Mouse (Mus musculus): Measurements from ENCODE around the gene Depp1.

Gene Depp1

DNA sequence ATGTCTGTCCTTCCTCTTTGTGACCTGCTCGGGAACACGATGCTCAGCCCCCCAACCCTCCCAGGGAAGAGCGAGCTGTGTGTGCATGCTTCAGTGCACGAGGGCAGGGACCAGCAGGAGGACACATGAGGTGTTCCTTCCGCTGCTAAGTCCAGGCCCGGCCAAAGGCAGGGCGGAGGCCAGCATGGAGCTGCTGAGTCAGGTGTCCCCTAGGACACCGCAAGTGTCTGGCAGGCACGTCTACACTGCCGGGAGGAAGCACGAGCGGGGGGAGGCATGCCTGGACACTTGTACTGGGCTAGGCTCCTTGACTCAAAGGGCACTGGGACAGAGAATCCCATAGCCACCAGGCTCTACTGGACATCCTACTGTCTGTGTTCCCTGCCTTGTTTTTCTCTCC, 2.6 kb upstream of the Depp1 start:
- DNase-seq (ENCODE audit: inconsistent age in 2 of 2, low spot score in 1 of 2), result peak; percentile 52 to 56

DNA sequence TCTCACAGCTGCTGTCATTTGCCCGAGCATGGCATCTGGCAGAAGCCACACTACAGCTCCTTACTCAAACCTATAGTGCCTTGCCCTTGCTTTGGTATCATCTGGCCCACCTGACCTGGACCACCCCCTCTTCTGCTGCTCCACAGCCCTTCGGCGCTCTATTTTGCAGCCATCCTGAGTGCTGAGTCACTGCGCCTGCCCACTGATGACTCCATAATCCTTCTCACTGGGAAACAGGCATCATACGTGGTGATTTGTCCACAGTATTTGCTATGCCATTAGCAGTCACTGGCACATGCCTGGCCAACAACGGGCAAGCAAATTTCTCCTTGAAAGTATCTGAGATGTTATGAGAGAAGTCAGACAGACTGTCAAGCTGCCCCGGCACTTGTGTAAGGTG, 598 bp upstream of the Depp1 start:
- DNase-seq (ENCODE audit: inconsistent age in 2 of 2, low spot score in 1 of 2), result no peak

DNA sequence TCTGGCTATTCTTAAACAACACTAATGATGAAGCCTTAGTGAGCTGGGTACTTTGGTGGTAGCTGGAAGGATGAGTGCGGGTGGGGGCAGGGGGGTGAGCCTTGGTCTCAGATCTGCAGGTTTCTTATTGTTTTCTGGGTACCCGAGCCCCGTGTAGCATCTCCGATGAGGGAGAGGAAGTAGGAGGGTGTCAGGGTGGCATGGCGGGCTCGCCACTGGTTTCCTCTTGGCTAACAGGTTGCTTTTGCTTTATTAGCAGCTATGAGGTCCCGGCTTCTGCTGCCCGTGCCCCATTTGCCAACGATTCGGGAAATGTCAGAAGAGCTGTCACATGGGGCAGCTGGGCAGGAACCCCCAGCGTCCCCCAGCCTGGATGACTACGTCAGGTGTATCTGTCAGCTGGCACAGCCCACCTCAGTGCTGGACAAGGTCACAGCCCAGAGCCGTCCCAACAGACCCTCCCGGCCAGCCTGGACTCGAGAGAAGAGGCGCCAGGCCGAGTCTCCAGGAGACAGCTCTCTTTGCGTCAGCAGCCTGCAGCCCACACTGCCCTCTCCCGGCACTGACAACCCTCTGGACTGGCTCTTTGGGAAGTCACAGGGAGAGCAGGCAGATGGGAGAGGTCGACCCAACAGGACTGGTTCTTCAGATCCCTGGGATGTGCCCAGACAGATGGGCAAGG, 1.2 kb downstream of the Depp1 start:
- DNase-seq (ENCODE audit: inconsistent age in 2 of 2, low spot score in 1 of 2), result peak; percentile 33 to 58

DNA sequence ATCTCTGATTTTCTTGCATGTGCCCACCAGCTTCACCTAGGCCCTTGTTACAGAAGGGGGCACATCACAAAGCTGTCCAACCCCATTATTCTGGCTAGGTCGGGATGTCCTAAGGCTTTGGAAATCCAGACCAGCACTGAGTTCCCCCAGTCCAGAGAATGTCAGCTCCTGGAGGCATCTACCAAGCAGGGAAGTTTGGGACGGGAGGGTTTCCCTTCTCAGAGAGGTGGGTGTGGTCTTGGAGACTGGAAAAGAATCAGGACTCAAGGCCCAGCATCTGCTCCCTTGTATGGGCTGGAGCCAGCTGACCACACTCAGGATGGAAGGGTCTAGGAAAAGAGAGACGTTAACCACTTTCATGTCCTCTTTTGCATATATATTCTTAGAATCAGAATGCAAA, 2.8 kb downstream of the Depp1 start:
- no peak for DNase-seq (ENCODE audit: inconsistent age in 2 of 2, low spot score in 1 of 2)

DNA sequence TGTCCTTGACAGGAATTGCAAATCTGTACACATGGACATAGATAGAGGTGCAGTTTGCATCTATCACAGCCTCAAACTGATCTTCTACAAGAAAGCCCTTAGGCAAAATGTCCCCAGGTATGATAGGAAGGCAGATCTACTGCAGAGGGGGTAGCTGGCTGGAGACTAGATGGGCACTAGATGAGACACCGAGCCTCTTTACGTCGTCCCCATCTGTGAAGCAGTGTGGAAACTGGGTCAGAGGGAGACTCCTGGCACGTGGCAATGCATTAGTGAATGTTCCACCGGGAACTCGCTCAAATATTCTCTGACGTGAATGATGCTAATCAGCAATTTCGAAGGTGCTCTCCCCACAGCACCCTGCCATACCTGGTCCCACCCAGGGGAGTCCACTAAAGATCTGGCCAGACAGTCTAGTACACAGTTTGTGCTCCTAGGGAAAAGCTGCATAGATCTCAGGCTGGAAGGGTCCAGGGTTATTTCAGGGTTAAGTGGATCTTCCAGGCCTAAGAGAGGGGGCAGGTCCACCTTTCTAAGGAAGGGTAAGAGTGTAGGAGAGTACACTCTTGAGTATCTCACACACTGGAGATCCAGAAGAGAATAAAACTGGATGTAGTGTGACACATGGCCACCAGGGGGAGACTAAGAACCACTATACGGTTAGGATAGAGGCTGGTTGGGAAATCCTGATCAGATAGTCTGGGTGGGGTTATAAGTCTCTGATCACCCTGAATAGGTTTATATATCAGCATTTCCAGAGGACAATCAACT, 3.5 kb downstream of the Depp1 start:
- peak in 1 of 2 experiments; percentile 79 for DNase-seq (ENCODE audit: inconsistent age in 2 of 2, low spot score in 1 of 2)

DNA sequence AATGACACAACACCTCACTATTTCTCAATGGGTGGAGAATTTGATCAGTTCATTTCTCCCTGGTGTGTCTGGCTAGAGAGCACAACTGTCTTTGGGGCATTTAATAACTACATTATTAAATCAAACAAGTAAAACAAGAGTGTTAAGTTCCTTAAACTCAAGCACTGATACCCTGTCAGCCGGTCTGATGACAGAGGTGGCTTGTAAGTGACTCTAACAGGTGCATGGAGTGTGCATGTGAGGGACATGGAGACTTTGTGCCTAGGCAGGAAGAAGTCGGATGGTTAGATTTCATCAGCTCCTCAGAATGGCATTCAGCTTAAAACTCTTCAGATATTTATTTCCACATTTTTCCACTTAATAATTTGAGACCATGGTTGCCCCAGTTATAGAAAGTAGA, 13.0 kb downstream of the Depp1 start:
- DNase-seq (ENCODE audit: inconsistent age in 2 of 2, low spot score in 1 of 2), result no peak

DNA sequence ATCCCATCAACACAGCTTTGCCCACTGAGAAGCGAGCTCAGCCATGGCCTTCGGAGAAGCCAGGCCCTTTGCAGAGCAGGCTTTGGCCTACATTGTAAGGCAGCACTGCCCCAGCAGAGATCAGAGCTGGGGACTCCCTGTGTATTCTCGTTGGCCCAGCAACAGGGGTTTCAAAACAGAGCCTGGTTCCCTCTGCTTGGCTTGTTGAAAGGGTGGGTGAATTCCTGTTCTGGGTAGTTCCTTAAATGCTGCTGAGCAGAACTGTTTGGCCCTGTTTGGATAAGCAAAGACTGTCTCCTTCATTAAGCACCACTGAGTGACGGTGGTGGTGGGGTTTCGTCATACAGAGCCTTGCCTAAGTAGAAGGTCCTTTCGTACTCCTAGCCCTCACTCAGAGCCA, 13.6 kb downstream of the Depp1 start:
- DNase-seq (ENCODE audit: inconsistent age in 2 of 2, low spot score in 1 of 2), result no peak

DNA sequence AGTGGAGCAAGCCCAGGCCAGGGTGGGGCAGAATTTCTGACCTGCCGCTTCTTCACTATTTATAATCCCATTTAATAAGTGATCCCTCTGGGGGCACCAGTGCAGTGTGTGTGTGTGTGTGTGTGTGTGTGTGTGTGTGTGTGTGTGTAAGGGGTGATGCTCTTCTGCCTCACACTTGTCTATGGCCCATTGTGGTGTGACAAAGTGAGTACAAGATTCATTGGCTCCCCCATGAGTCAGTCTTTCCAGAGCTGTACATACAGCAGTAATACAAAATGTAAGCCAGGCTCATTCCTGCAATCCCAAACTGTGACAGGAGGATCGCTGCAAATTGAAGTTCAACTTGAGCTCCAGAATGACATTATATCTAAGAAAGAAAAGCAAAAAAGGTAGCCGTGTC, 14.4 kb downstream of the Depp1 start:
- no peak for DNase-seq (ENCODE audit: inconsistent age in 2 of 2, low spot score in 1 of 2)

DNA sequence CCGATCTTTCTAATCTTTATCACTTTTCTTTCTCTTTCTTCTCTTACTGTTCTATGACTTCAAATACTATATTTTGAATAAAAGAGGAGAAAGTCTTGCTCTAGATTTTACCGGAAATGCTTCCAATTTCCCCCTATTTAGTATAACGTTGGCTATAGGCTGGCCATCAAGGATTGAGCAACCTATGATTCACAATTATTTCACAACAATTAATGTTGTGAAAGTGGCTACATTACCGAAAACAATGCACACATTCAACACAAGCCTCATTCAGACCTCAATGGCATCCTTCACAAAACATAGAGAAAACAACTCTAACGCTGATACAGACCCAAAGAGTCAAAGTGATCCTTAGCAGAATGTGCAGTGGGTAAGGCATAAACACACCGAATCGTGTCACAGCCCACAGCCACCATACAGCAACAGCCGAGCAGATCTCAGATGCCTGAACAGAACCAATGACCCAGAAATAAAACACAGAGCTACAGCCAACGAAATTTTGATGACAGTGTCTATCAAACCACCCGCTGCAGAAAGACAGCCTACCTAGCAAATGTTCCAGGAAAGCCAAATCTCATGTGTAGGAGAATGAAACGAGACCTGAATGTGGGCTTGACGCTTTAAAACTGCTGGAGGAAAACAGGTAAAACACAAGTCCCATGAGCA, 15.8 kb downstream of the Depp1 start:
- DNase-seq (ENCODE audit: inconsistent age in 2 of 2, low spot score in 1 of 2), result no peak

DNA sequence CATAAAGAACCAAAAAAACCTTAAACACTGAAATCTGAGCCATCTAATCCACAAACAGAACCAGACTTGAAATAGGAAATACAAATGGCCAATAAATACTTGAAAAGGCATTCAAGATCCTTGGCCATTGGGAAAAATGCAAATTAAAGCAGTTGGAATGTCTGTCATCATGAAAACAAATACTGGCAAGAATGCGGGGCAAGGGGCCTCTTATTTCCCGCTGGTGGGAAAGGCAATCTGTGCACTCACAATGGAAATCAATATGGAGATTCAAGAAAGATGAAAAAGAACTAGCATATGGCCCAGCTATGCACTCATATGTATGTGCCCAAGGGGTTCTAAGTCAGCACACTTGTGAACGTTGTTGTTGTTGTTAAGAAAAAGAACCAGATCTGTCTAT, 16.5 kb downstream of the Depp1 start:
- no peak for DNase-seq (ENCODE audit: inconsistent age in 2 of 2, low spot score in 1 of 2)

DNA sequence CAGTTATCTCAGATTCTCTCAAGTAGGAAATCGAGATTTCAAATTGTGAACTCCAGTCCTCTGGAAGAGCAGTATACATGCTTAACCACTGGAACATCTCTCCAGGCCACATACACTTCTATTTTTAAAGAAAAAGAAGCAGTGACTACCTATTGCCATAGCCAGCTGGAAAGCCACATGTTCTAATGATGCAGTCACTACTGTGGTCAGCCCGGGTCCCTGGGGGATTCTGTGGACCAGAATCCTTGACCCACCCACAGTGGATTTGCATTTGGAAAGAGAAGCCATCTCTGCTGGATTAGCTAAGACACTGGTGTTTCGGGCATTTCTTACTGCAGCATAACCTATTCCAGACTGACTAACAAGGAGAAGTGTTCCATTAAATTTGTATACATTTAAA, 17.0 kb downstream of the Depp1 start:
- no peak for DNase-seq (ENCODE audit: inconsistent age in 2 of 2, low spot score in 1 of 2)

DNA sequence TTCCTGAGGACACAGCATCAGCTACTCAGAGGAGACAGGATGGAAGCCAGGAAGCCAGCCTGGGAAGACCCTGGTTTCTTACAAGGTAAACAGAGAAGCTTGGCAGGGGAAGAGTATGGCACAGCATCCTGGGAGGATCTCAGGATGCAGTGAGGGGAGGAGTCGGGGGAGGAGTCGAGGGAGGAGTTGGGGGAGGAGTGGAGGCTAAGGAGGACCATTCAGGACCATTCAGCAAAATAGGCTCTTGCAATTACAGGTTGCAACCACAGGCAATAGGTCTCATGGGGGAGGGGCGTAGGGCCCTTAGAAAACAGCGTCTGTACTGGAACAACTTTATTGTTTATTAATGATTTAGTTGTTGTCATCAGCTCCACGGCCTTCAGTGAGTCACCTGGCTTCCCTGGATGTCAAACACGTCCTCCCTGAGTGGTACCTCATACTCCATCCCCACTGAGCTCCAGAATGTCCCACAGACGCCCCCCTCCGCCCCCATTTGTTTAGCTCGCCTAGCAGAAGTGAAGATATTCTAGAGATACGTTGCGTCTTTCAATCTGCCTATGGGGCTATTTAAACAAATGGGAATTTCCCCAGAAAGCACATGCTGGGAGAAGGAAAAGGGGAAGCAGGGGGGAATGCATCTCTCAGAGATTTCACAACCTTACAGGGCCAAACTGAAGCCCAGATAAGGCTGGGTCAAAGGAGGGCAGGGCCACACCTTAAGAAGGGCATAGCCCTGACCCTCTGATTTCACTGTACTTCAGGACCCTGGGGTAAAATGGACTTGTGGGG, 18.5 kb downstream of the Depp1 start:
- no peak for DNase-seq (ENCODE audit: inconsistent age in 2 of 2, low spot score in 1 of 2)

DNA sequence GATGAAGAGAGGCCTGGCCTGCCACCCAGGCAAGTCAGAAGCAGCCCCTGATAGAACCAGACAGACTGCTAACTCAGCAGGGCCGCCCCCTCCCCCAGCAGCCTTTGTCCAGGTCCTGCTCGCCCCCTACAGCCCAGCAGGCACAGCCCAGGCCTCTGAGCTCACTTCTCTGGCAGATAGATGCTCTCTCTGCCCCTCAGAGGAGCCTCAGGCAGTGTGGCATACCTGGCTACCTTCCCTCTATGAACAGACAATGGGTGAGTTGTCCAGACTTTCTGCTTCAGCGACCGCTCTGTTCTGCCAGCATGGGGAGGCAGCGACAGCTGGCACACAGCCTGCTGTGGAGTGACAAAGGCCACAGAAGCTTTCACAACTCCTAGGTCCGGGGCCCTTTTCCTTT, 19.7 kb downstream of the Depp1 start:
- no peak for DNase-seq (ENCODE audit: inconsistent age in 2 of 2, low spot score in 1 of 2)

DNA sequence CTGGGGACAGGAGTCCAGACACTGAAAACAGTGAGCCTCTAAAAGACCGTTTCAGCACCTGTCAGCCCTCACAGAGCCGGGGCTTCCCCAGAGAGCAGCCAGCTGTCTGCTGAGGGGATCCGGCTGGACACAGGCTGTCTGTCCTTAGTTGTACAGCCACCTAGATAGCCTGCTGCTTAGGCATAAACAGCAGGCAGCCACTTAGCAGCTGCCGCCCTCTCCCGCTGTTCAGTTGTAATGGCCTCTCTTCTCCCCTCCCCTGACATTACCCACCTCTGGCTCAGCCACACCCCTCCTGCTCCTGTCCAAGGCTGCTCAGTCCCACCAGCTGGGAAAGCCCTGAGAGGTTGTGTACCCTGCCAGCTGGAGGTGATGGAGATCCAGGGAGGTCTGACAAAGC, 20.6 kb downstream of the Depp1 start:
- DNase-seq (ENCODE audit: inconsistent age in 2 of 2, low spot score in 1 of 2), result no peak

DNA sequence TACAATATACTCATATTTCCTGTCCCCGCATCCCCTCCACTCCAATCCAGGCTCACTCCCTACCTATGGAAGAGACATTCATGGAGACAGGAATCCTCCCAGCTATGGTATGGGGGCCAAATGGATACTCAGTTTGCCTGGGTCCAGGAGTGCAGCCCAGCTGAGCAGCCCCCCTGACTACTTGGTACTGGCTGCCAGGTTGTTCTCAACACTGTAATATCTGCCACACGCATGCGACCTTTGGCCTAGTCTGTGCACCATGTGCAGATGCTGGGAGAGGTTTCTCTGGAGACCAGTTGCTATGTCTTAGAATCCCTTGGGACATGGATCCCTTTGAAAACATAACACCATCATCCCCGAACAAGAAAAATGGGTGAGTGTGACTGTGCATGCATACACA, 21.4 kb downstream of the Depp1 start:
- DNase-seq (ENCODE audit: inconsistent age in 2 of 2, low spot score in 1 of 2), result no peak

DNA sequence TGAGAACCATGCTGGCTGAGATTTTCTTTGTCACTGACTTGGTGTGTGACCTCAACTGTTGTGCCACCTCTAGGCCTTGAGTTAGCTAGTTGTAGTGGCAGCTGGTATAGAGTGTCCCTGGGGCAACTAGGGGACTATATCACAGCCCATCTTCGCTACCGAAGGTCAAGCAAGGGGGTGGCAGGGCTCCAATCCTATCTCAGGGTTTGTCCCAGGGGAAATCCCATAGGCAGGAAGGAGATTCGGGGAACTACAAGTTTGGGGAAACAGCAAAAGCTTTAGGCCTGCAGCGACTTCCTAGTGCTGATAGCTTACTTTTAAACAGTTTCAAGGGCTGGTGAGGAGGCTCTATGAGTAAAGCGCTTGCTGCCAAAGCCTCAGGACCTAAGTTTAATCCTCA, 21.9 kb downstream of the Depp1 start:
- no peak for DNase-seq (ENCODE audit: inconsistent age in 2 of 2, low spot score in 1 of 2)

DNA sequence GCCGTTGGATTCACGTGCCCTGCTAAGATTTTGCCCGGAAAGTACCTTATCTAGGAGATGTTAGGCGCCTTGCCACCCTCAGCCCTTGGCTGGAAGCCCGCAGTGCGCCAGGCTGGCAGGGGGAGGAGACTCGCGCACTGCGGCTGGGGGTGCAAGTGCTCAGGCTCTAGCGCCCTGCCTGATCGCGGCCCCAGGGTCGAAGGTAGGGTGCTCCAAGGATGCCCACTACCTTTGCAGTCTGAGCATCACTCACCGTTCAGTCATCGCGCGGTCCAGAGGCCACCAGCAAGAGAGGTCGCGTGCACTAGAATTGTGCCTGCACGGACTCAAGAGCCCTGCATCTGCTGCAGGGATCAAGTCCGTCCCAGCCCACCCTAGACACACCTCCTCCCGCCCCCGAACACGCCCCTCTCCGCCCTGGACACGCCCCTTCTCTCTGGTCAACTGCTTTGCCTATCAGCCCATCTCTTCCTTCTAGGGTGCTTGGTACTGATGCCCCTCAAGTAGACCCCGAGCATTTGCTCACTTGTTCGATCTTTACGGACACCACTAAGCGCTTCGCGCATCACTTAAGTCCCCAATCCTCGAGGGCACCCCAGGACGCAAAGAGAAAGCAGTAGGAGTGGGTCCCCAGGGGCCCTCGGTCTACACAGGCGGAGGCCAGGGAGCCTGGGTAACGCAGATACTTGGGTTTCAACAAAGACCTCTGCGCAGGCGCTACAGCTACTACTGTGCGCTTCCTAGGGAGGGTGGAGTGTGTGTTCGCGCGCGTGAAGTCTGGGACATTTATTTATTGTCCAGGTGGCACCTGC, 23.3 kb downstream of the Depp1 start, which contains the start of gene Rassf4:
TSS of gene Rassf4 (minus strand) at position 482 of the 812 bp plus-strand sequence.
- peak; percentile 78 to 94 for DNase-seq (ENCODE audit: inconsistent age in 2 of 2, low spot score in 1 of 2)

DNA sequence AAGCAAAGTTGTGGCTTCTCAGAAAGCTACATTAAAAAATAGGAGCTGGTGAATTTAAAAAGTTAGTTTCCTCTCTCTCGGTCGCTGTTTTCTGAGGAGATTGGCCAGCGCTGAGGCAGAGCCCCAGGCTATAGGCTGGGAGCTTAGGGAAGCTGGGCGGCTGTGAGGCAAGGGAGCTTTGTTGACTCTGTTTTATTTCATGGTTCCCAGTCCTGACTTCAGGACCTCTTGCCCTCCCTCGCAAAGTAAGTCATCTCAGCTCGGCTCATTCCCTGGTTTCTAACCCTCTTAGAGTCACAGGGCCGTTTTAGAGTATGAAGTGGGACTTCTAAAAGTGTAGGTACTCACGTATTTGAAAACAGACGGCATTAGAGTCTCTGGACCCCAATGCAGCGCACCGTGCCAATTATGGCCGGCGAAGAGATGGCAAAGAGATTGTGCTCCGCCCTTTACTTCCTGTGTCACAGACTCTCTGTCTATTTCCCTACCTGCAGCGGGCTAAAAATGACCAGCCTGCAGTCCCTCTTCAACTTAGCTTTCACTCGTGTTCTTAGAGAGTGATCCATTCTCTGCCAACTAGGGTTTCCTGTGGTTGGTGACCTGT, 24.0 kb downstream of the Depp1 start:
- peak in 1 of 2 experiments; percentile 32 for DNase-seq (ENCODE audit: inconsistent age in 2 of 2, low spot score in 1 of 2)

DNA sequence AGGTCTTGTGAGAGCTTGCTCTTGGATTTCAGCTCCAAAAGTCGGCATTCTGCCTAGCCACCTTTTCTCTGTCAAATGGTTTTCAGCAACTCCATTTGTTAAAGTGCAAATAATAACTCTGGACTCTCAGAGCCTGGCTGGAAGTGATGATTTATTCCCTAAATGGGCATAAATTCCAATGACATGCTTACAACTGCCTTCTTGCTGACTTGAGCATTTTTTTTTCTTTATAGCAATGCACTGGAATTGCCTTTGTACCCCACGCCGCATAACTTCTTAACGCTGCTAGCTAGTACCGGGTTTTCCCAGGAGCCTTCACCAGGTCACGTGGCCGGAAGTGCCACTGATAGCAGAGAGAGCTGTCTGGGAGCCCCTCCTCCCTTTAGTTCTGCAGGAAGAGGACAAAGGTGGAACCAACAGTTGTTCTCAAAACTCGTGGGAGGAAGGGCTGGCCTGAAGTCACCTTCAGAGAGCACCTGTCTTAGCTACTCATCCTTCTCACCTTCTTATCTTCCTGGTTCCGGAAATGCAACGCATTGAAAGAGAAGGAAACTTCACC, 26.0 kb downstream of the Depp1 start:
- DNase-seq (ENCODE audit: inconsistent age in 2 of 2, low spot score in 1 of 2), result no peak

DNA sequence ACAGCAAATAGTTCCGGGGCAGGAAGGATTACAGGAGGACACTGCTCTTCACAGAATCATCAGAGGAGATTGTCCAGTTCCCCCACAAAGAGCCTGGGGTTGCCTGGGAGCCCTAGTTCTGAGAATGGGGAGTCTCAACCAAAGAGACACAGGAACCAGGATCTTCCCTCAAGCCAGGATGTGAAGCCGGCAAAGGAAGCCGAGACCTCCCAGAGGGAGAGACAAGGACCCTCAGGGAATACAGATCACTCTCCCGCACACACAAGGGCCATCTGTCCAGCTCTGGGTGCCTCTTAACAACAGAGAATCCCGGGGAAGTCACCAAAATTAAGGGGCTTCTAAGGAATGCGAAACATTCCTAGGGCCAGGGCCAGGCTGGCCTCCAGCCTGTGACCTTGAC, 26.9 kb downstream of the Depp1 start:
- no peak for DNase-seq (ENCODE audit: inconsistent age in 2 of 2, low spot score in 1 of 2)
